13 mouse cellular contexts compared by ENCODE assay signal in genomic region chr17:45588370-45588769, GRCm38 (mm10). TPM values are rescaled to one million over a fixed set of nuclear protein-coding genes. Genes with fewer than 3 reads are reported as not detected.
"Had no signal": no experiment of that assay in that cellular context is flagged by ENCODE, and none has a peak within 500 bp of the region (broad histone marks: within the 10 kb centered on the region; RNA-seq: fewer than 3 reads in every experiment).

No protein-coding gene starts in this region.

- H3K27ac ChIP-seq: left cerebral cortex, adult 2 months; limb, embryonic 10.5 days; liver, embryonic 12.5 days; lung, embryonic 15.5 days; midbrain, embryonic 13.5 days; stomach, embryonic 15.5 days had no signal

- DNase-seq: kidney, postnatal 25 days; lung, postnatal 36 days; right cerebral cortex, postnatal 14 days; thymus, adult 2 months; thymus, postnatal 36 days had no signal

- H3K4me3 ChIP-seq: left cerebral cortex, adult 2 months; limb, embryonic 10.5 days; liver, embryonic 12.5 days; lung, embryonic 15.5 days; midbrain, embryonic 13.5 days; stomach, embryonic 15.5 days had no signal

RNA-seq across cellular contexts. Expression of gene Mymx, which starts 13.5 kb away (rescaled TPM):
- polyA plus RNA-seq: liver, embryonic 12.5 days; midbrain, embryonic 13.5 days; midbrain, postnatal 0 days; spleen, adult 2 months had no signal
